Mouse (Mus musculus) embryonic facial prominence, embryonic 14.5 days (tissue): ENCODE results near the gene Gm9844. TPM values are rescaled to one million over a fixed set of nuclear protein-coding genes. Genes with fewer than 3 reads are reported as not detected.
"Not testable (repeated sequence)": the region's sequence is repeated elsewhere in the genome, so short reads cannot be mapped to it uniquely, and the experiment has no call there.

ENCODE experiments used
- ATAC-seq: fragments of 200-750 bp; cut with Nextera tagmentation; 2 replicates; pipeline ENCODE4 v1.8.0; 2017; ENCODE audit warnings: low read depth, moderate number of reproducible peaks, moderate TSS enrichment
- DNase-seq: peaks from one replicate; pipeline ENCODE4 v3.0.0-alpha.2; 2015; ENCODE audit warnings: low spot score
- H3K27ac ChIP-seq: fragments of 300-500 bp; sonication (generic); replicated peaks from 2 replicates; pipeline ENCODE4 v1.5.1; 2014; ENCODE audit warnings: low read depth, mild to moderate bottlenecking, low read length, moderate library complexity
- H3K27me3 ChIP-seq: fragments of 300-500 bp; sonication (generic); replicated peaks from 2 replicates; pipeline ENCODE4 v1.6.1; 2014; ENCODE audit warnings: low read length; ENCODE audit not compliant: control insufficient read depth, insufficient read depth
- H3K36me3 ChIP-seq: fragments of 300-500 bp; sonication (generic); 2 replicates; pipeline ENCODE4 v1.6.1; 2014; ENCODE audit warnings: low read length, mixed read lengths; ENCODE audit not compliant: control insufficient read depth, insufficient read depth
- H3K4me1 ChIP-seq: fragments of 300-500 bp; sonication (generic); 2 replicates; pipeline ENCODE4 v1.6.1; 2014; ENCODE audit warnings: antibody characterized with exemption, low read length; ENCODE audit not compliant: control insufficient read depth, insufficient read depth
- H3K4me2 ChIP-seq: fragments of 300-500 bp; sonication (generic); 2 replicates; pipeline ENCODE4 v1.6.1; 2014; ENCODE audit warnings: low read depth, mild to moderate bottlenecking, low read length, moderate library complexity, mixed read lengths
- H3K4me3 ChIP-seq: fragments of 300-500 bp; sonication (generic); 2 replicates; pipeline ENCODE4 v1.5.1; 2014; ENCODE audit warnings: low read depth, mild to moderate bottlenecking, low read length
- H3K9ac ChIP-seq: fragments of 300-500 bp; sonication (generic); 2 replicates; pipeline ENCODE4 v1.6.1; 2014; ENCODE audit warnings: low read depth, mild to moderate bottlenecking, low read length, moderate library complexity, mixed read lengths
- H3K9me3 ChIP-seq: fragments of 300-500 bp; sonication (generic); 2 replicates; pipeline ENCODE4 v1.6.1; 2016; ENCODE audit warnings: low read length; ENCODE audit not compliant: control insufficient read depth
- WGBS: fragments of 180-500 bp; shearing (Covaris S2); extraction: QIAGEN DNeasy Blood & Tissue Kit; methylation state at CpG from one replicate; pipeline ENCODE4 v1.1.7; 2014; 5-methylcytosine and 5-hydroxymethylcytosine counted together
- polyA plus RNA-seq: library from polyadenylated mRNA; unstranded; fragments of >200 nt; fragmentation: Nextera tagmentation; extraction: Ambion mirVana; gene quantifications from 2 replicates; pipeline ENCODE4 v1.2.1, GENCODE M21; 2014

Gm9844 gene
- 14.7 and 16.4 TPM in 2 replicates for polyA plus RNA-seq

DNA sequence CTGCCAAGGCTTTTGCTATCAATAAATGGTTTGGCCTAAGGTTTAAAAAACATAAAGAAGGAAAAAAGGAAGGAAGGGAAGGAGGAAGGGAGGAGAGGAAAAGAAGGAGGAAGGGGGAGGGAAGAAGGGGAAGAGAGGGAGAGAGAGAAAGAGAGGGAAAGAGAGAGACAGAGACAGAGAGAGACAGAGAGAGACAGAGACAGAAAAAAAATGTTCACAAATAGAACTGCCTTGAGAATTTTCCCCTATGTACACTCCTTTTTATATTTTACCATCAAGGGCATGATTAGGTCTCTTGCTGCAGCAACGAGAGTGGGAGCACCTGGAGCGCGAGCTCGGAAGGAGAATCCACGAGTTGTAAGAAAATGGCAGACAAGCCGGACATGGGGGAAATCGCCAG lies at the start of gene Gm9844:
Gm9844 (plus strand) TSS at position 301 of the 400 bp plus-strand sequence.
- Histone ChIP-seq H3K4me1 (no peaks in the 10 kb centered on the region), H3K27me3 (no peaks in the 10 kb centered on the region), H3K9me3 (no peaks in the 10 kb centered on the region), H3K4me2 (no peak within 1 kb of the TSS), H3K27ac (no peak within 1 kb of the TSS), H3K4me3 (no peak within 1 kb of the TSS), H3K36me3 (no peaks in the 10 kb centered on the region), H3K9ac (no peak within 1 kb of the TSS)
- DNase-seq: no peak
- 88% methylated on average over 7 of the region's 7 CpGs for WGBS
- no peak for ATAC-seq

DNA sequence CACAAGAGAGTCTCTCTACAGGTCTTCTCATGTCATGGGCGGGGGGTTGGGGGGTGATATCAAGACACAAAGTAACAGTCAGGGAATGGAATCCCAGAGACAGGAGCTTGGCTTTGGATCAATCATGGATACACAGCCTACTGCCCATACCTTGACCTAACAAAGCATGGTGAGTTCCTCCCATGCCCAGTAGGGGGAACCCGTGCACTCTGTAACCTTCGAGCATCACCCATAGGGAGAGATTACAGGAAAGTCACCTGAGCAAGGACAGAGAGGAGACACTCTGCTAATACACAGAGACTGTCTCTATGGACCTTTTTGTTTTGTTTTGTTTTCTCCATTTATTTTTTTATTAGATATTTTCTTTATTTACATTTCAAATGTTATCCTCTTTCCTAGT lies 44.5 kb upstream of the Gm9844 start:
- Histone ChIP-seq H3K4me2 (no peak overlapping the region), H3K4me3 (no peak overlapping the region), H3K9ac (no peak overlapping the region), H3K27ac (no peak overlapping the region), H3K9me3 (no peaks in the 10 kb centered on the region), H3K27me3 (no peaks in the 10 kb centered on the region), H3K36me3 (no peaks in the 10 kb centered on the region), H3K4me1 (no peaks in the 10 kb centered on the region)
- 3% methylated on average over 3 of the region's 3 CpGs for WGBS
- peak; percentile 54 for DNase-seq
- ATAC-seq: peak; percentile 62; the same call in 1 of the 2 replicates

DNA sequence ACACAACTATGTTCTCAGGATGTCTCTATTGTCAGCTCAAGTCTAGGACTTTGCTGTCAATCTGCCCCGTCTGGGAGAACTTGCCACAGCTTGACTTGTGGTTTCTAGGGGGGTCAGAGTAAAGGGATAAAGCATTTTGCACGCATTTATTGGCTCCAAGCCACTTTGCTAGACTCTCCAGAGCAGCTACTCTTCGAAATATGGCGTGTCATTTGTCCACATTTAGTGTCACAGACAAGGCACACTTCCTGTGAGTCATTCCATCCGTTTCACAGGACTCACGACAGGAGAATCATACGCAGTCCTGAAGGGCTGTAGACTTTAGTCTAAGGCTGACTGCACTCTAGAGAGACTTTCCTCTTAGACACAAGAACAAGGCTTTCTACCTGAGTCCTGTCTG lies 37.6 kb upstream of the Gm9844 start:
- Histone ChIP-seq H3K4me1 (no peaks in the 10 kb centered on the region), H3K4me2 (no peak overlapping the region), H3K27ac (no peak overlapping the region), H3K36me3 (no peaks in the 10 kb centered on the region), H3K4me3 (no peak overlapping the region), H3K9me3 (no peaks in the 10 kb centered on the region), H3K27me3 (no peaks in the 10 kb centered on the region), H3K9ac (no peak overlapping the region)
- ATAC-seq (no peak), DNase-seq (no peak)
- 55% methylated on average over 7 of the region's 7 CpGs for whole genome bisulfite sequencing

DNA sequence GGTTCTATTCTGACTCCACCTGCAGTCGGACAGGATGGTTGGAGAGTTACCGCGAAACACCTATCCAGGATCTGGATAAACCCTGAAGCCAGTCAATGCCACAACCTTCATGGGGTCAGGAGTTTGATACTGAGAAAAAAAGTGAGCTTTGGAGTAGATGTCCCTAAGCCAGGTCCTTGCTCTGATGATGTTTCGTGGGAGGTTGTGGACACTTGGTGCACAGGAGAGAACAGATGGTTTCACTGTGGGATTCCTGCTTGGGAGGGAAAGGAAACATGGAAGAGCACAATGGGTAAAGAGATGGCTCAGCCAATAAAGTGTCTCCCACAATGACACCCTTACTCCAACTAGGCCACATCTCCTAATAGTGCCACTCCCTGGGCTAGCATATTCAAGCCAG lies 34.8 kb upstream of the Gm9844 start:
- no peak for ATAC-seq
- H3K4me2 ChIP-seq: no peak overlapping the region
- no peak for DNase-seq
- H3K9me3 ChIP-seq: no peaks in the 10 kb centered on the region
- no peaks in the 10 kb centered on the region for H3K4me1 ChIP-seq
- H3K9ac ChIP-seq: no peak overlapping the region
- H3K27me3 ChIP-seq: no peaks in the 10 kb centered on the region
- no peaks in the 10 kb centered on the region for H3K36me3 ChIP-seq
- no peak overlapping the region for H3K4me3 ChIP-seq
- no peak overlapping the region for H3K27ac ChIP-seq
- 89% methylated on average over 4 of the region's 4 CpGs for WGBS

DNA sequence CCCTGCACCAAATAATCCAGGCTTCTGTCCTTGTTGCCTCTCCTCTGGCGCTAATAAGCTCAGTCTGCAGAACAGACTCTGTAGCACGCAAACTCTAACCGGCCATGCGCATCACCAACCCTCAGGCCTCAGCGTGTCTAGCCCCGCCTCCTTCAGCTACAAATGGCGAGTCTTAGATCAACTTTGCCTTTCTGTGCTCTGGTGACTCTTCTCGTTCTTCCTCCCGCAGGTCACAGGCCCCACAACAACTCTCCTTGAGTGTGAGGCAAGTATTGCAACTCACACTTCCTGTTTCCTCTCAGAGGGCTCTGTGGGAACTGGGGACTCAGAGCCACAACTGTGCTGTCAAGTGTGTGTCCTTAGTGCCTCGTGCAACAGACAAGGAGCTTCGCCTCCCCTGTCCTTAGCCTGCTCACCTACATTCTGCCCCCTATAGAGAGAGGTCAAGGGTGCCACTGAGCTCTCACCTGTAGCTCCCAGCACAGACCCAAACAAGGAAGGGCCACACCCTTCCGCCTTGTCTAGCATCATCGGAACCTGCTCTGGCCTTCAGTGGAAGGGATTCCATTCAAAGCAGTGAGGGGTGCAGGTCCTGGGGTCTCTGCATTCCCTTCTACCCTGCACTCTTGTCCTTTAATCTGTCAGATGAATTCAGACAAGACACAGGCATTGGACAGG lies 23.1 kb upstream of the Gm9844 start:
- H3K36me3 ChIP-seq, H3K9me3 ChIP-seq, H3K27me3 ChIP-seq, H3K4me3 ChIP-seq, H3K4me1 ChIP-seq, H3K4me2 ChIP-seq, H3K27ac ChIP-seq, ATAC-seq, H3K9ac ChIP-seq, DNase-seq: not testable (repeated sequence)
- 58% methylated on average over 11 of the region's 13 CpGs for WGBS

DNA sequence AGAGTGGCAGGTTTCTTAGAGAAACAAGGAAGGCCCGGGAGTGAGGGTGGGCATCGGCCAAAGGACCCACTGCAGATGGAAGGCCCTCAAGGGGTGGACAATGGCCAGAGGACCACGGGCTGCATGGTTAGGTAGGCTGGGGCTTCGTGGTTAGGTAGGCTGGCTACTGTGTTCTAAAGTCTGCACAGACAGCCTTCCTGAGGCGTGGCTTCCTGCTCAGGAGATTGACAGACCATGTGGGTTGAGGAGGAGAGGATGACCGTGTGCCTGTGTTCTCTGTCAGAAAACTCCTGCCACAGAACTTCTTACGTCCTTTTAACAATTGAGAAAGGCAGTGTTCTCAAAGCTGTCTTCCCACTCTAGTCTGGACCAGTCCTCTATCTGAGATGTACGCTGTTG lies 22.6 kb upstream of the Gm9844 start:
- H3K27me3 ChIP-seq: no peaks in the 10 kb centered on the region
- WGBS: 72% methylated on average over 8 of the region's 8 CpGs

DNA sequence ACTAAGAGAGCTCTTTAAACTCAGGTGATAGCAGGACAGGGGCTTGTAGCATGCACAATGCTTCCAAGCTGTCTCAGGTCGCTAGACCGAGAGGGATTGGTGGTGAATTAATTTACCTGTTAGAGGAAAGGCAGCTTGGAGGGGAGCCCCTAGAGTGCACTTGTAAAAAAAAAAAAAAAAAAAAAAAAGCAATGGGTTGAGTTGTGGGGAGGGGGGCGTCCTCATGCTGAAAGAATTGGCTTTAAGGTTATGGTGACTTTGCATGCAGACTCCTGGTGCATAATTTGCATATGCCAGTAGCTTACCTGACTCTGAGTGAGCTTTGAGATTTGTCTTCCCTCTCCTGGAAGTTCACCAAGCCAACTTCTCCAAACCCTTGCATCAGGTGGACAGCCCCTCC lies 21.7 kb upstream of the Gm9844 start:
- H3K4me1 ChIP-seq: no peaks in the 10 kb centered on the region
- no peak overlapping the region for H3K4me2 ChIP-seq
- 37% methylated on average over 3 of the region's 3 CpGs for WGBS
- ATAC-seq: no peak
- H3K9ac ChIP-seq: no peak overlapping the region
- no peaks in the 10 kb centered on the region for H3K9me3 ChIP-seq
- H3K27ac ChIP-seq: no peak overlapping the region
- no peaks in the 10 kb centered on the region for H3K27me3 ChIP-seq
- no peak overlapping the region for H3K4me3 ChIP-seq
- no peaks in the 10 kb centered on the region for H3K36me3 ChIP-seq
- no peak for DNase-seq

More for the DNA sequence above, 22.6 kb upstream of the Gm9844 start:
- H3K9me3 ChIP-seq: no peaks in the 10 kb centered on the region
- no peak overlapping the region for H3K27ac ChIP-seq
- H3K4me2 ChIP-seq: no peak overlapping the region
- no peaks in the 10 kb centered on the region for H3K4me1 ChIP-seq
- DNase-seq (no peak), ATAC-seq (no peak)
- H3K9ac ChIP-seq: no peak overlapping the region
- no peaks in the 10 kb centered on the region for H3K36me3 ChIP-seq
- H3K4me3 ChIP-seq: no peak overlapping the region

DNA sequence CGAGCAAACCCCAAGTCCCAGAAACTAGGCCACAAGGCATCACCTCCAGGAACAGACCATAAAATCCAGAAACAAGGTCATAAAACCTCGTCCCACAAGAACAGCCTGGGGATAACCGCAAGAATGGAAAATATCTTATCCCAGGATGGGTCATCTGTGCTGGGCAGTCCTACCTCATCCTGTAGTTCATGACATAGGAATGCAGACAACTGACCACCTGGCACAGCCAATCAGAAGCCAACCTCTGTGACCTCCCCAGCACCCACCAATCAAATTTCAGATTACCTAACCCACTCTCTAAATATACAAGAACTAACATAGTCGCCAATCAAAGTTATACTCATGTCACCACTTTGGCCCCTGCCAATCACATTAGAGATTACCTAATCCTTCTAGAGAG lies 21.0 kb upstream of the Gm9844 start:
- Histone ChIP-seq H3K27ac (no peak overlapping the region), H3K4me2 (no peak overlapping the region), H3K36me3 (no peaks in the 10 kb centered on the region), H3K27me3 (no peaks in the 10 kb centered on the region), H3K4me1 (no peaks in the 10 kb centered on the region), H3K9me3 (no peaks in the 10 kb centered on the region), H3K4me3 (no peak overlapping the region), H3K9ac (no peak overlapping the region)
- ATAC-seq (no peak), DNase-seq (no peak)
- 79% methylated on average over 4 of the region's 4 CpGs for WGBS

DNA sequence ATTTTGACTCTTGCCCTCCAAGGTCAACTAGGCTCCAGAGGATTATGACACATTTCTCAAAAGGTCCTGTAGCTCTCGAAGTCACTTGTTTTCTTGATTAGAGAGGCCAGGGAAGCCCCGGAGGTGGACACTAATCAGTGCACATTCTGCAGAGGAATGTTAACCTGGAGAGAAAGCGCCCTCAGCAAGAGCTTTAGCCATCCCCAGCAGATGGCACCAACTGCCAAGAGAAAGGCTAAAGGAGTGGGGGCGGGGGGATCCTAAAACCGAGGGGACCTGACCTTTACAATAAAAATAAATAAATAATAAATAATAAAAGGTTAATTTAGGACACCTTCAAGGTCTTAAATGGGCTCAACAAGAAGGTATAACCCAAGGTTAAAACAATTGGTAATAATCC lies 17.9 kb upstream of the Gm9844 start:
- WGBS: 30% methylated on average over 5 of the region's 5 CpGs
- H3K4me3 ChIP-seq: no peak overlapping the region
- no peak overlapping the region; the same call in 1 of the 2 replicates for H3K9ac ChIP-seq
- H3K4me2 ChIP-seq: no peak overlapping the region
- H3K27ac ChIP-seq: no peak overlapping the region
- H3K9me3 ChIP-seq: no peaks in the 10 kb centered on the region
- no peaks in the 10 kb centered on the region for H3K36me3 ChIP-seq
- ATAC-seq (no peak), DNase-seq (no peak)
- no peaks in the 10 kb centered on the region for H3K27me3 ChIP-seq
- H3K4me1 ChIP-seq: no peaks in the 10 kb centered on the region
